Mouse (Mus musculus): Measurements from ENCODE around the gene Mib2.
"Not testable (repeated sequence)": the region's sequence is repeated elsewhere in the genome, so short reads cannot be mapped to it uniquely, and the experiment has no call there.

Mib2 gene

GRCm38 (mm10) chr4:155675991-155676390 lies 7.0 kb upstream of the Mib2 start:
- peak; percentile 68; the same call in 1 of the 2 replicates for ATAC-seq (ENCODE audit: insufficient number of reproducible peaks, low FRiP score, low TSS enrichment)

- ATAC-seq (ENCODE audit: insufficient number of reproducible peaks, low FRiP score, low TSS enrichment): no peak
Measured at GRCm38 (mm10) chr4:155672082-155672481, 3.1 kb upstream of the Mib2 start.

- ATAC-seq (ENCODE audit: insufficient number of reproducible peaks, low FRiP score, low TSS enrichment): not testable (repeated sequence)
Measured at GRCm38 (mm10) chr4:155670236-155670635, 1.2 kb upstream of the Mib2 start.

- ATAC-seq (ENCODE audit: insufficient number of reproducible peaks, low FRiP score, low TSS enrichment): no peak
Measured at GRCm38 (mm10) chr4:155669598-155670075, 639 bp upstream of the Mib2 start.

- ATAC-seq (ENCODE audit: insufficient number of reproducible peaks, low FRiP score, low TSS enrichment): no peak
Measured at GRCm38 (mm10) chr4:155666903-155667302, 2.1 kb downstream of the Mib2 start.

GRCm38 (mm10) chr4:155660641-155661040 lies 8.4 kb downstream of the Mib2 start:
- ATAC-seq (ENCODE audit: insufficient number of reproducible peaks, low FRiP score, low TSS enrichment): no peak

- ATAC-seq (ENCODE audit: insufficient number of reproducible peaks, low FRiP score, low TSS enrichment): no peak
Measured at GRCm38 (mm10) chr4:155658961-155659360, 10.0 kb downstream of the Mib2 start.

GRCm38 (mm10) chr4:155656214-155656751 lies 12.7 kb downstream of the Mib2 start:
- ATAC-seq (ENCODE audit: insufficient number of reproducible peaks, low FRiP score, low TSS enrichment): no peak

- ATAC-seq (ENCODE audit: insufficient number of reproducible peaks, low FRiP score, low TSS enrichment): peak; percentile 41; the same call in 1 of the 2 replicates
Measured at GRCm38 (mm10) chr4:155654456-155655298, 14.3 kb downstream of the Mib2 start.

- ATAC-seq (ENCODE audit: insufficient number of reproducible peaks, low FRiP score, low TSS enrichment): no peak
Measured at GRCm38 (mm10) chr4:155654183-155654455, 14.9 kb downstream of the Mib2 start.

GRCm38 (mm10) chr4:155653451-155654182 lies 15.4 kb downstream of the Mib2 start:
- ATAC-seq (ENCODE audit: insufficient number of reproducible peaks, low FRiP score, low TSS enrichment): no peak

- no peak for ATAC-seq (ENCODE audit: insufficient number of reproducible peaks, low FRiP score, low TSS enrichment)
Measured at GRCm38 (mm10) chr4:155653086-155653450, 15.9 kb downstream of the Mib2 start, which contains the start of gene Mmp23. Gene Mmp23, minus strand, starts transcription at chr4:155653384.

GRCm38 (mm10) chr4:155652283-155653085 lies 16.5 kb downstream of the Mib2 start:
- no peak for ATAC-seq (ENCODE audit: insufficient number of reproducible peaks, low FRiP score, low TSS enrichment)

- no peak for ATAC-seq (ENCODE audit: insufficient number of reproducible peaks, low FRiP score, low TSS enrichment)
Measured at GRCm38 (mm10) chr4:155651553-155652269, 17.3 kb downstream of the Mib2 start.

- no peak for ATAC-seq (ENCODE audit: insufficient number of reproducible peaks, low FRiP score, low TSS enrichment)
Measured at GRCm38 (mm10) chr4:155649355-155649754, 19.6 kb downstream of the Mib2 start.

GRCm38 (mm10) chr4:155645721-155646120 lies 23.3 kb downstream of the Mib2 start:
- ATAC-seq (ENCODE audit: insufficient number of reproducible peaks, low FRiP score, low TSS enrichment): no peak

- not testable (repeated sequence) for ATAC-seq (ENCODE audit: insufficient number of reproducible peaks, low FRiP score, low TSS enrichment)
Measured at GRCm38 (mm10) chr4:155645308-155645707, 23.7 kb downstream of the Mib2 start, which contains the start of gene Gm10563. Gene Gm10563, minus strand, starts transcription at chr4:155645408.

- ATAC-seq (ENCODE audit: insufficient number of reproducible peaks, low FRiP score, low TSS enrichment): no peak
Measured at GRCm38 (mm10) chr4:155643531-155643930, 25.5 kb downstream of the Mib2 start.

GRCm38 (mm10) chr4:155635766-155636499 lies 33.1 kb downstream of the Mib2 start:
- no peak for ATAC-seq (ENCODE audit: insufficient number of reproducible peaks, low FRiP score, low TSS enrichment)

Measured in cerebellum, adult (tissue).